Mouse (Mus musculus) layer of hippocampus, adult 9-10 months (tissue): ENCODE measurements around the gene Gm21477.
"Not testable (repeated sequence)": the region's sequence is repeated elsewhere in the genome, so short reads cannot be mapped to it uniquely, and the experiment has no call there.

Source experiments
- DNase-seq: peaks from one replicate; pipeline ENCODE4 v3.0.0; 2022; ENCODE audit warnings: low spot score

Gene Gm21477

GRCm38 (mm10) chrY:87116521-87116920 lies at the start of gene Gm21477:
Gene Gm21477 (plus strand): TSS chrY:87116821.
- not testable (repeated sequence) for DNase-seq
